Mouse (Mus musculus): ENCODE measurements at regions not wholly inside any gene's neighbourhood (a gene's known extent, or its start where the extent isn't known, plus 50 kb on each side); places are given as distances from the start of the nearest gene placed in this dataset.

DNA sequence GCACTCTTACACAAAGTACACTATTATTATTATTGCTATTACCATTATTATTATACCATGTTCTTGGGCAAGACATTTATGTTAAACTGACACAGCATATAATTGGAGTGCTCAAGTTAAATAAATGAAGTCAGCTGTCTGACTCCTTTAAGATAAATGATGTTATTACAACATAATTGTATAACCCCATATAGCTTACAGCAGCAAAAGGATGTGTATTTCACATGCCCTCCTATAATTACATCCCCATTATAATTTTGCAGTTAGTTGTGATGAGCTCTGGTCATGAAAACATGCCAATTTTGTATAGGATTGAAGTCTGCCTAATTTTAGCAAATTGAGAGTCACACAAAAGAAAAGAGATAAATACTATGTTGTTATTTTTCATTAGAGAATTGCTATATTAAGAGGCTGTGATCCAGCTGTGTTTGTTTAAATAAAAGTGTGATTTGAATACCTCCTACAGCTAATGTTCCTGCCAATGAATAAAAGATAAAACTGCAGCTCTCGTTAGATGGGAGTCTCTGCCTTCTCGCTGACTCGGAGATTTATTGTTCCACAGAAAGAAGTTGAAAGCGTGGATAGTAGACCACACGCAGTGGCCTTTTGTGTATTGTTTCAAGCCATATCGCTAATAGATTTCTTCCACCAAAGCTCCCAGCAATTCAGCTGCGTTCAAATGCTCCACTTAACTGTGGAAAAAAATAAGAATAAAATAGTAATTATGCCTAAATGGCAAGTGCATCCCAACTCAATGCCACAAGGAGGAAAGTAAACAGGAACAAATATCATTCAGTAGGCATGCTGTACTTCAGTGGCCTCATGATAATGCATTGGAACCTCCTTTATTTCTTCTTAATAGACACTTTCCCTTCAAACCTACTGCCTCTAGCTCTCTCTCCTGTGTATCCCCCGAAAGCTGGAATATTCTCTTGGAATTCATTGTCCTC lies 194.9 kb upstream of the Gm10192 start:
- no peak for DNase-seq

DNA sequence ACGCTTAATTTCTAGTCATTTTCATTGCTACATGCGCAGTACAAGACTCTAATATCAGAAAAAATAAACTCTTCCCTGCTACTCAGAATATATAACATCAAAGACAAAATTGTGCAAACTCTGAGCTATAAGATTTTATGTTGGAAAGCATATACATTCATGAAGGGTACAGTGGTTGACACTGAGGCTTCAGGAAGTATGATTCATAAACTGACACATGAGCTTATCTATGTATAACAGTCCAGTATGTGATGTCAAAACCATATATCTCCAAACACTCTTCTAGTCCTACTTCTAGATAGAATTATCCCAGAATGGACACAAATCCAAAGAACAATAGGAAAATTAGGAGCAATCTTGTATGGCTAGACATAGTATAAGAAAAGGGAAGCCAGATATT lies 177.5 kb upstream of the Gm10192 start:
- no peak for DNase-seq

DNA sequence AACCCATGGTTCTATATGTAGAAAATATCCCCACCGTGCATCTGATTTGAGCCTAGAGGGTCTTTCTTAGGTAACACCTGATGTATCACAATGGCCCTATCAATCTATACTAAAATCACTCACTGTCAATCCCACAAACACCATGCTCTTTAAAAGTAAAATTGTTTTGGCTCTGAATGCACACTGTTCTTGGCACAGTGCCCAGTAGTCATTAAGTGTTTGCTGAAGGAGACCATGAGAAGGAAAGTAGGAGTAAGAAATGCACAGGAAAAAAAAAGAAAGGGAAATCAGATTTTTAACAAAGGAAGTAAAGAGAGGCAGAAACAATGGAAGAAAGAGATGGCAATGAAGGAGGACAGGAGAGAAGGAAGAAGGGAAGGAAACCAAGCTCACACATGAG lies 175.0 kb upstream of the Gm10192 start:
- no peak for DNase-seq

DNA sequence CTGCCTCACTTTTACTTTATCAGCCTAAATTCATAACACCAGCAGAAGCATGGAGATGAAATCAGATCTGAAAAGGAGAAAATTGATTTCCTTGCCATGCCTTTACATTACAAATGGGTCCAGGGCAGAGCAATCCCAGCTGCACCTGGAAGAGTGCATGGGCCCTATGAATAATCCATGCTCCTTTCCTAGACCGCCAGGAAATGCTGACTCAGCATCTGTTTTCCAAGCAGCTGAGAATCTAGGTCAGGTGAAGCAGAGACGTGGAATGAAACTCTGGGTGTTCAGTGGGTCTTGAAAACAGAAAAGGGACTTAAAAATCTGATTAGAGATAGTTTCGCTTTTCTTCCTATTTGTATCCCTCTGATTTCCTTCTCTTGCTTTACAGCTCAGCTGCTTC lies 163.8 kb upstream of the Gm10192 start:
- DNase-seq, result no peak

DNA sequence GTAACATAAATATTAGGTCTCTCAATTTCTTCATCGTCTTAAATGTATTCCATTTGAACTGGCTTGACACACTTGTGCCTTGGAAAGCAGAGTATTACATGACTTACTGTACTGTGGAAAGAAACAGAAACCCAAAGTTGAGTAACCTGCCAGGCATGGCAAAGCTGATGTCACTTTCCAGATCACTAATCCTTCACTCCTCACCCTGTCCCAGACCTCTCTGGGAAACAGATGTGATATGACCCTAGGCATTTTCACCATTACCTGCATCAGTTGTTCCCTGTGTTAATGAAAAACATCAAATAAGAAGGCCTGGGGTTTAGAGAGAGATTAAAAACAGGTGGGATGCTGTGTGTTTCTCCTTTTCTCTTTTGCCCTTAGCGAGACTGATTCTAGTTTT lies 161.4 kb upstream of the Gm10192 start:
- DNase-seq, result no peak

DNA sequence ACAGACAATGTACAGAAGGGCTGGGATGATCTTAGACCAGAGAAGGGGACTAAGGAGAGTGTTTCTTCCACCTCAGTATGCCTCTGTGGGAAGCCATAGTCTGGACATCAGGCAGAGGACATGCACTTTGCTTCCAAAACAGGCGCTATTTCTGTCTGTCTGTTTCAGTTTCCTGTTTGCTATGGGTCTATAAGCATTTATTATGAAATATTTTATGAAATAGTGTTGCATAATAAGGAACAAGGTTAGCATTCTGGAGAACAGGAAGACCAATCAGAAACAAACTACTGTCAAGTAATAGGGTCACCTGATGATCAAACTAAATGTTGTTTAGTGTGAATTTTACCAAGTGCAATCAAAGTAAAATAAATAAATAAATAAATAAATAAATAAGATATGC lies 160.4 kb upstream of the Gm10192 start:
- DNase-seq, result no peak

Data from adrenal gland, adult 2 months (tissue).